Mouse (Mus musculus) ES-E14 (cell line): ENCODE results near the gene Shisal2b. TPM values are rescaled to one million over a fixed set of nuclear protein-coding genes. Genes with fewer than 3 reads are reported as not detected.
A peak's percentile ranks its signal among the peaks of the same experiment; 100 is the strongest.

Experiments used
- DNase-seq: peaks from one replicate; pipeline ENCODE4 v3.0.0-alpha.2; 2013; ENCODE audit warnings: low read depth, low spot score
- H3K27ac ChIP-seq: 2 replicates; pipeline ENCODE4 v1.5.1; 2012; ENCODE audit warnings: low read depth, mild to moderate bottlenecking, low read length, moderate library complexity, mixed read lengths; ENCODE audit not compliant: poor library complexity, insufficient read depth, severe bottlenecking
- H3K36me3 ChIP-seq: 2 replicates; pipeline ENCODE4 v1.6.1; 2012; ENCODE audit warnings: mild to moderate bottlenecking, low read length, moderate library complexity, mixed read lengths; ENCODE audit not compliant: control insufficient read depth, poor library complexity, insufficient read depth, severe bottlenecking
- H3K4me1 ChIP-seq, 2 experiments: fragments of 150-350 bp in 1 of 2; sonication (generic) in 1 of 2; 2 replicates each; pipeline ENCODE4 v1.6.1; 2012; ENCODE audit warnings: low read length in 2 of 2, mild to moderate bottlenecking in 1 of 2, mixed read lengths in 1 of 2; ENCODE audit not compliant: control insufficient read depth in 2 of 2, insufficient read depth in 2 of 2, poor library complexity in 1 of 2
- H3K4me3 ChIP-seq, 2 experiments: fragments of 150-350 bp in 1 of 2; sonication (generic) in 1 of 2; 2 replicates each; pipeline ENCODE4 v1.5.1; 2012; ENCODE audit warnings: low read length in 2 of 2, low read depth in 1 of 2, mild to moderate bottlenecking in 1 of 2, mixed read lengths in 1 of 2; ENCODE audit not compliant: insufficient read depth in 1 of 2, poor library complexity in 1 of 2, severe bottlenecking in 1 of 2
- H3K9ac ChIP-seq: 2 replicates; pipeline ENCODE4 v1.6.1; 2012; ENCODE audit warnings: low read depth, mild to moderate bottlenecking, low read length, mixed read lengths; ENCODE audit not compliant: poor library complexity, insufficient read depth, severe bottlenecking
- H3K9me3 ChIP-seq: fragments of 150-350 bp; sonication (generic); 2 replicates; pipeline ENCODE4 v1.6.1; 2012; ENCODE audit warnings: low read depth, mild to moderate bottlenecking, low read length; ENCODE audit not compliant: control insufficient read depth, insufficient read depth
- CHD2 ChIP-seq: IDR thresholded peaks from 2 replicates; pipeline ENCODE4 v1.6.1; 2014; ENCODE audit warnings: mild to moderate bottlenecking, low read depth, low read length, inconsistent platforms
- HCFC1 ChIP-seq: IDR thresholded peaks from 2 replicates; pipeline ENCODE4 v1.6.1; 2012; ENCODE audit warnings: low read length, inconsistent platforms, borderline replicate concordance; ENCODE audit not compliant: insufficient read depth
- MAFK ChIP-seq: IDR thresholded peaks from 2 replicates; pipeline ENCODE4 v1.6.1; 2014; ENCODE audit warnings: mild to moderate bottlenecking, low read depth, low read length, inconsistent platforms; ENCODE audit not compliant: insufficient read depth
- ZC3H11A ChIP-seq: IDR thresholded peaks from 2 replicates; pipeline ENCODE4 v1.6.1; 2012; ENCODE audit warnings: low read depth, mild to moderate bottlenecking, inconsistent platforms, low read length, borderline replicate concordance
- ZNF384 ChIP-seq: IDR thresholded peaks from 2 replicates; pipeline ENCODE4 v1.6.1; 2012; ENCODE audit warnings: low read depth, low read length, inconsistent platforms
- in situ Hi-C, 2 experiments: fragments of 600-800 bp; cut with MboI; formaldehyde crosslinking; loops; one replicate each; pipeline ENCODE4 v1.15.1; 2025; ENCODE audit warnings: low sequenced_read_pairs in 2 of 2, inconsistent platforms in 1 of 2; ENCODE audit not compliant: unreplicated experiment in 2 of 2
- total RNA-seq: library from RNA; depleted of rRNA; stranded (reverse); fragments of 300-350 nt; gene quantifications from 2 replicates; pipeline ENCODE4 v1.2.3, GENCODE M21; 2012; rRNA removed

The Shisal2b gene
- total RNA-seq, 1 experiment = 1.7 TPM

DNA sequence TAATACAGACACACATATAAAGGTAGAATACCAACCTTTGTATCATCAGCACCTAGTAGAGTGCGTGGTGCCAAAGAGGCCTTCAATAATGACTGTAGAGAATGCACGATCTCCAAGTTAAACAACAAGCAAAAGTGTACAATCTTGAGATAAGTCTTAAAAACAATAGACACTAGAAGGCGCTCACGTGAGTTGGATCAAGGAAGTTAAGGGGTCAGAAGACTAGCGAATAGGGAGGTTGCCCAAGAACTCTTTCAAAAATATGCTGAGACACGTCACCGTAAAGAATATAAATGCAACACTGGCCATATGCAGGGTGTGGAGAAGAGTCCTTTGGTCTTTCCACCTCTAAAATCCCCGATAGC, 47.4 kb downstream of the Shisal2b start:
- no peaks in the 10 kb centered on the region for H3K9me3 ChIP-seq
- peak overlapping the region; percentile 76 to 92 for H3K4me3 ChIP-seq
- no peak overlapping the region for H3K27ac ChIP-seq
- in situ Hi-C loops = loop anchor here in 1 of 2 experiments (10.0 kb wide), 1 partner anchor 119 kb away; no protein-coding TSS in a partner anchor
- TF ChIP-seq MAFK (no peak), ZNF384 (no peak), HCFC1 (no peak), CHD2 (no peak), ZC3H11A (no peak)
- DNase-seq = no peak
- H3K36me3 ChIP-seq = no peaks in the 10 kb centered on the region
- peak overlapping the region; percentile 89 for H3K9ac ChIP-seq
- 0 out of 4 replicates have a peak, but pooled peaks cover 0 to 2% of the 10 kb centered on the region in 2 experiments for H3K4me1 ChIP-seq

DNA sequence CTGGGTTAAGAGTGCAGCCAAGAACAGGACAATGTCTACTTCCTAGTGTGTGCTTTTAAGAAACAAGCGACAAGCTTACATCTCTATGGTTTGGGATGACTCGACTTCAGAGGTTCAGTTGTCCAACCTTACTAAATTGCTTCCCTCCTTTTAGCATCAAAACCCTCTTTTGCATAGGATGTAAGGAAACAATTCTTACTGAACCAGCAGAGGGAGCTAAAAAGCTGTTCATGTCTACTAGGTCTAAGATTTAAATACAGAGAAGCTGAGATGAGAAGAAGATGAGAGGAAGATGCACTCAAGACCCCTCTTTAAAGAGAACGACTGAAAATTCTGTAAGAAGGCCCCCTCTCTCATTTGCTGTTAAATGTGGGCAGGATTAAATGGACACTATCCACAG, 58.0 kb downstream of the Shisal2b start:
- no peak overlapping the region for H3K4me3 ChIP-seq
- H3K4me1 ChIP-seq = no peaks in the 10 kb centered on the region
- H3K36me3 ChIP-seq = peaks cover 2% of the 10 kb centered on the region; the same call in 1 of the 2 replicates
- peak; percentile 77 for TF ChIP-seq ZC3H11A
- TF ChIP-seq MAFK = no peak
- TF ChIP-seq HCFC1 = no peak
- no peak for TF ChIP-seq ZNF384
- H3K27ac ChIP-seq = no peak overlapping the region
- peak; percentile 43 for DNase-seq
- in situ Hi-C loops = no loop called here
- no peak overlapping the region for H3K9ac ChIP-seq
- H3K9me3 ChIP-seq = no peaks in the 10 kb centered on the region

- H3K4me3 ChIP-seq = no peak overlapping the region
- peaks cover 4% of the 10 kb centered on the region; the same call in 1 of the 2 replicates for H3K36me3 ChIP-seq
- TF ChIP-seq CHD2 (no peak), ZC3H11A (no peak), HCFC1 (no peak), MAFK (no peak), ZNF384 (no peak)
- DNase-seq = no peak
- H3K27ac ChIP-seq = no peak overlapping the region
- H3K9ac ChIP-seq = no peak overlapping the region
- no peaks in the 10 kb centered on the region for H3K9me3 ChIP-seq
- no peaks in the 10 kb centered on the region for H3K4me1 ChIP-seq
- in situ Hi-C loops = no loop called here
These were observed 64.0 kb downstream of the Shisal2b start for GRCm38 (mm10) chr13:104799566-104800182.

DNA sequence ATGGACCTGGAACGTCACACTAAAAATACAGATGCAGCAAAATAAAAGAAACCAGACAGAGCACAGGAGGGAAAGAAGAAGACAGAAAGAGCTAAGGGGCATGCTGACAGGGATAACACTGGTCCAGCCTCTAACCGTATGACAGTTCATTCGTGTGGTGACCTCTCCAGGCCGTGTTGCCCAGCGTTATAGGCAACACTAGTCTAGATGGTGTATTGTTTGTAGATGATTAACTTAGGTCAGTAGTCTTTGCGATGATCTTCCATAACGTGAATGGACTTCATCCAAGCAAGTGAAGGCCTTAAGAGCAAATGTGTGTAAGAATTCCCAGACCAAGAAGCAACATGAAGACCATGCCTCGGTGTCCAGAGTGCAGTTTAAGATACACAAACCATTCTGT, 64.6 kb downstream of the Shisal2b start:
- Histone ChIP-seq H3K9me3 (no peaks in the 10 kb centered on the region), H3K9ac (no peak overlapping the region), H3K4me3 (no peak overlapping the region), H3K36me3 (peaks cover 4% of the 10 kb centered on the region; the same call in 1 of the 2 replicates), H3K4me1 (no peaks in the 10 kb centered on the region), H3K27ac (no peak overlapping the region)
- no peak for DNase-seq
- TF ChIP-seq HCFC1 = no peak
- no peak for TF ChIP-seq ZC3H11A
- TF ChIP-seq CHD2 = no peak
- no peak for TF ChIP-seq MAFK
- no peak for TF ChIP-seq ZNF384
- in situ Hi-C loops = no loop called here

Other genes starting within 250 kb of the Shisal2b start
- gene Srek1ip1, start 71.4 kb downstream of the Shisal2b start, total RNA-seq = 3.5 and 5.9 TPM in 2 replicates
- 21.8 and 29.5 TPM in 2 replicates for gene Cwc27, start 46.8 kb downstream of the Shisal2b start, total RNA-seq
- 0.05 and 0.09 TPM in 2 replicates for gene Rgs7bp, start 191.0 kb upstream of the Shisal2b start, total RNA-seq
- gene 4933425L06Rik, start 218.2 kb upstream of the Shisal2b start, total RNA-seq = not detected in 2 replicates